Mouse (Mus musculus) embryonic stem cell, embryonic (primary cell): ENCODE data around the gene Phf2.
"Not testable (repeated sequence)": the region's sequence is repeated elsewhere in the genome, so short reads cannot be mapped to it uniquely, and the experiment has no call there.

ENCODE experiments used
- CTCF ChIA-PET, 4 experiments: fragments of 300-600 bp in 2 of 4; fragments of 350-600 bp in 2 of 4; sonication (Branson Sonifier 250); formaldehyde crosslinking; loops; one replicate each; lab custom pipeline; 2022; ENCODE audit warnings: inconsistent platforms in 2 of 4; lab: Charles Lee
- POLR2A ChIA-PET, 4 experiments: fragments of 300-600 bp in 2 of 4; fragments of 350-600 bp in 2 of 4; sonication (Branson Sonifier 250); formaldehyde crosslinking; loops; one replicate each; lab custom pipeline; 2022; ENCODE audit warnings: antibody characterized with exemption in 4 of 4, inconsistent platforms in 1 of 4; lab: Charles Lee

Gene Phf2

DNA sequence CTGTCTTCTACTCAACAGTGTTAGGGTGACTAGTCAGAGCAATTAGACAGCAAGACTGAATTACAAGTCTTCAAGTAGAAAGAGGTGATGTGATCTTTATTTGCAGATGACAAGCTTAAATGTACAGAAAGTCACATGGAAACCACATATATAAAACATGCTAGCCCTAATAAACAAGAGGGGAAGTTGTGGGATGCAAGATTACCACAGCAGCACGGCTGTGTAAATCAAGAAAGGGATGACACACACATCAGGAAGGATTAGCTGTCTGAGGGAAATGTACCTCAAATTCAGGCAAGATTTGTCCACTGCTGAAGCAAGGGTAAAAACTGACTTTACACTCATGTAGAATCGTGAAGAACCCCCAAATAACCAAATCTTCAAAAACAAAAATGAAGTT lies 32.6 kb downstream of the Phf2 start:
- CTCF ChIA-PET: no interaction called here

DNA sequence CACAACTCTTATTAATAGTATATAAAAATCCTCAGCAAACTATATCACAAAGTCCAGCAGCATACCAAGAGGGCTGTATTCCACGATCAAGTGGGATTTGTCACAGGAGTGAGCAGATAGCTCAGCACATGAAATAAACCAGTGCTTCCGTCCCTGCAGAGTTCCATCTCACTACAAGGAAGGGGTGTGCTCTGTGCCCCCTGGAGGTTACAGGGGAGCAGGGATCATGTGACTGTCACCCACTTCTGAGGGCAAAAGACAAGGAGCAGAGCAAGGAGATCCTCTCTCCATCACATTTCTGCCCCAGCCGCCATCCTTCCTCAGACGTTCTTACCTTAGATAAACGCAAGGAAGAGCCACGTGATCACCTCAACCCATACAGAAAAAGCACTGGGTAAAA lies 33.4 kb downstream of the Phf2 start:
- ChIA-PET POLR2A (interaction anchor here in 1 of 4 experiments (1.0 to 1.1 kb wide), 2 partner anchors 11 to 18 kb away, joined by 3 read pairs; no protein-coding TSS in a partner anchor), CTCF (interaction anchor here in 3 of 4 experiments (0.7 kb wide), 3 partner anchors 11 to 609 kb away, joined by 3 to 12 read pairs (median 8); no protein-coding TSS in a partner anchor)

More for the DNA sequence above, 32.6 kb downstream of the Phf2 start:
- POLR2A ChIA-PET: interaction anchor here in 1 of 4 experiments (0.7 to 1.1 kb wide), 3 partner anchors 10 to 300 kb away, joined by 3 read pairs; no protein-coding TSS in a partner anchor

DNA sequence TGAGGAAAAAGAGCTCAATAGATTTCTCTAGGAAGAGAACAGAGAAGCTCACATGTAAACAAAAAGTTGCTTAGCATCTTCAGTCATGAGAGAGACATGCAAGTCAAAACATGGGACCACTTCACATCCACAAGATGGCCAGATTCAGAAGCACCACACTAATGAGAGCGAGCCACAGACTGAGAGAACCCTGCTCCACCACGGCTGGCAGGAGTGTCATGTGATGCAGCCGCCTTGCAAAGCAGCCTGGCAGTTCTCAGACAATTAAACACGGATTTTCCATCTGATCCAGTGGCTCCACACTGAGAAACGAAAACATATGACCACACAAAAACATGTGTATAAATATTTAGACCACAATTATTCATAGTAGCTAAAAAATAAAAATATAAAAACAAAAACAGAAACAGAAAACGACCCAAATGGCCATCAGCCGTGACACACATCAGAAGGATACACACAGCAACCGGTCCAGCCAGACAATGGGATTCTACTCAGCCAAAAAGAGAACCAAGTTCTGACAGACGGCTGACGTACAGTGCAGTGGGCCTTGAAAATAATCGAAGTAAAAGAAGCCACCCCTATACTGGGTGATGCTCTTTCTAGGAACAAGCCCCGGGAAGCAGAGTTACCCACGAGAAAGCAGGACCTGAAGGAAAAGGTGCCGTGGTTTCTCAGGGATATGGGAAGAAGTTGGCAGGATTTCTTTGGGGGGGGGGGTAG lies 40.2 kb downstream of the Phf2 start:
- CTCF ChIA-PET: no interaction called here
- POLR2A ChIA-PET: interaction anchor here in 2 of 4 experiments (0.6 to 0.7 kb wide), 2 partner anchors 10 to 183 kb away, joined by 3 read pairs; no protein-coding TSS in a partner anchor

DNA sequence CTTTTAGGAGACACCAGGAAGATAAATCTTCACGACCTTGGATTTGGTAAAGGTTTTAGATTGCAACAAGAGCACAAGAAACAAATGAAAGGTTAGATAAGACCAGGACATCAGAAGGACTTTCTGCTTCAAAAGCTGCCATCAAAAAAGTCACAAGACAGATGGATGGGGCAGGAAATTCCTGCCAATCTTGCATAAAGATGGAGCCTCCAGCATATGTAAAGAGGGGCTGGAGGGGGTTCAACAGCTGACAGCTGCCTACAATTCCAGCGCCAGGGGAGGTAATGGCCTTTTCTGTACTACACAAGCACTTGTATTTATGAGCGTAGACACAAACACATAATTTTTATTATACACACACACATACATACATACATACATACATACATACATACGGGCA lies 41.1 kb downstream of the Phf2 start:
- ChIA-PET CTCF (no interaction called here), POLR2A (interaction anchor here in 1 of 4 experiments (0.9 kb wide), 1 partner anchor 39 kb away, joined by 3 read pairs; no protein-coding TSS in a partner anchor)

DNA sequence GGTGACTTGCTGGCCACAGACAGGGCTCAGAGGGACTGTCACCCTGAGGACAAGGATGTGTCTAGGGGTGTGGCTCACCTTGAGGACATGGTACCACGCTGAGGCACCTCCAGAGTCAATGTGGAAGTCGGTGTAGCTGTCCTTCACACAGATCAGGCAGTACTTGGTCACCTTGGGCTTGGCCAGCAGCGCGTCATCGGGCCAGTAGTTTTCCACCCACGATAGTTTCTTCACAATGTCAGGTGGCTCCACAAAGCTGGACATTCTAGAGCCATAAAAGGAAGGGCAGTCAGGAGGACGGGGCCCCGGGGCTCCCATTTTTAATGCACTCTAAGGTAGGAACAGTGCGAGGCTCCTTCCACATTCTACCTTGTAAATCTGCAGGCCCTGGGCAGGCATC lies 48.0 kb downstream of the Phf2 start:
- ChIA-PET CTCF (no interaction called here), POLR2A (no interaction called here)

DNA sequence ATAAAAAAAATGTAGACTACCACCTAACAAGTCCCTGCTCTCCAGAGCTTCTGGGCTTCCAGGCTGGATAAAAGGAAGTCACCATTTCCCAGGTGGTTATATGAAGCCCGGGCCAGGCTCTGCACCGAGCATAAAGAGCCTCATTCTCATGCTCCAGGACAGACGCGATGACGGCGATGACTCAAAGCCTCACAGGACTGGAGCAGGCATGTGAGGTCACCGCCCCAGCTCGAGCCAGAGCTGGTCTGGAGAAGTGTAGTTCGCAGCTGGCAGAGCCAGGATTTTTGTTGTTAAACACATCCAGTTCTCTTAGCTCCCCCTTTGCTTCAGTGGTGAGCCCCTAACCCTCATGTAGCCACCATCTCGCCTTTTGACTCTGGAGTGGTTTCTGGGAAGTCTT lies 48.6 kb downstream of the Phf2 start:
- CTCF ChIA-PET: interaction anchor here in 1 of 4 experiments (1.0 kb wide), 1 partner anchor 22 kb away, joined by 4 read pairs; no protein-coding TSS in a partner anchor
- POLR2A ChIA-PET: no interaction called here

DNA sequence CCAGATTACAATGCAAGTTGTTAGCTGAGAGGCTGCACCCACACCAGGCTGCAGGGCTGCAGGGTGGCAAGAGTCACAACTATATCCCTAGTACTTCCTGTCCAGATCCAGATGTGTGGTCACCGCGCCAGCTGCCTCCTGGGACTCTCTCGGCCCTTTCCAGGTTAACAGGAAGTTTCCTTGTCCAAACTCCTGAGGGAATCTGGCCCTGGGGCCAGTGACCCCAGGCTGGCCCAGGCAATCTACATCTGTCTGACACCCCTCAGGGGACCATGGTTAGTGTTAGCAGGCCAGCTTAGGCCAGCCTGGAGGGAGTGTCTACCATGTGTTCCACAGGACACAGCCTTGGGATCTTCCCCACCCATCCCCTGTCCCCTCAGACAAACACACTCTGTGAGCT lies 51.8 kb downstream of the Phf2 start:
- CTCF ChIA-PET: interaction anchor here (0.6 to 1.4 kb wide), 4 partner anchors 12 to 43 kb away, joined by 3 to 4 read pairs (median 4); no protein-coding TSS in a partner anchor
- POLR2A ChIA-PET: interaction anchor here in 1 of 4 experiments (1.2 kb wide), 1 partner anchor 17 kb away, joined by 3 read pairs; no protein-coding TSS in a partner anchor

DNA sequence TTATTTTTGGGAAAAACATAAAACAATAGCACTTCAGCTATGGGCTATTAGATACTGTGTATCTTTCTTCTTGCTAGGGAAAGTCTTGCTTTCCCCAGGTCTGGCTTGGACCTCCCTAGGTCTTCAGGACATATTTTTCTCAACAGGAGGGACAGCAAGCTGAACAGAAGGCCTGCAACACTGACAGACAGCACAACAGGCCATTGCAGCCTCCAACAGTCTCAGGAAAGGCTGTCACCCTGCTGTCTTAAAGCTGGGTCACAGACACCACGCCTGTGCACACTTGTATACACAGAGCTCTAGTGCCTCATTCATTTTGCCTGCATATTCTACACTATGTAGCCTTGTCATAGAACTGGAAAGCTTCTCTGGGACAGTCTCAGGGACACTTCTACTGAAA lies 56.5 kb downstream of the Phf2 start:
- ChIA-PET CTCF (interaction anchor here in 1 of 4 experiments (1.1 kb wide), 1 partner anchor 14 kb away, joined by 4 read pairs; no protein-coding TSS in a partner anchor), POLR2A (interaction anchor here in 2 of 4 experiments (0.5 to 0.7 kb wide), 2 partner anchors 22 to 43 kb away, joined by 3 to 7 read pairs; no protein-coding TSS in a partner anchor)

DNA sequence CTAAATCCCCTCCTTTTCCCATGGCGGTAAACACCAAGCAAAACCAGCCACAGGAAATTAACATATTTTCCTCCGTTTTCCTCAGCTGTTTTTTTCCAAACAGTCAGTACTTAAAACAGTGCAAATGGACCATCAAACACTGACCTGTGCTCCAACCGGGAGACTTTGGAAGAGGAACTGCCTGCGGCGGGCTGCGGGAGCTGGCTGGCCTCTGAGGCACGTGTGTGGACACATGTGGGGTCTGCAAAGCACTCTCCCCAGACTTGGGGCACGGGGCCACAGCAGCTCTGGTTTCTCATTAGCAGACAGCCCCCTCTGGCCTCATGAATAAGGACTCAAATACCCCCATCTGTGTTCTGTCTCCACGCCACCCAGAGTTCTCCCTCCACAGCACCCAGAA lies 59.9 kb downstream of the Phf2 start:
- ChIA-PET POLR2A (interaction anchor here in 2 of 4 experiments (1.0 to 2.1 kb wide), 3 partner anchors 9 to 371 kb away, joined by 3 to 6 read pairs (median 3); no protein-coding TSS in a partner anchor), CTCF (interaction anchor here in 3 of 4 experiments (0.5 to 1.9 kb wide), 7 partner anchors 10 to 179 kb away, joined by 4 to 8 read pairs (median 5); no protein-coding TSS in a partner anchor)

DNA sequence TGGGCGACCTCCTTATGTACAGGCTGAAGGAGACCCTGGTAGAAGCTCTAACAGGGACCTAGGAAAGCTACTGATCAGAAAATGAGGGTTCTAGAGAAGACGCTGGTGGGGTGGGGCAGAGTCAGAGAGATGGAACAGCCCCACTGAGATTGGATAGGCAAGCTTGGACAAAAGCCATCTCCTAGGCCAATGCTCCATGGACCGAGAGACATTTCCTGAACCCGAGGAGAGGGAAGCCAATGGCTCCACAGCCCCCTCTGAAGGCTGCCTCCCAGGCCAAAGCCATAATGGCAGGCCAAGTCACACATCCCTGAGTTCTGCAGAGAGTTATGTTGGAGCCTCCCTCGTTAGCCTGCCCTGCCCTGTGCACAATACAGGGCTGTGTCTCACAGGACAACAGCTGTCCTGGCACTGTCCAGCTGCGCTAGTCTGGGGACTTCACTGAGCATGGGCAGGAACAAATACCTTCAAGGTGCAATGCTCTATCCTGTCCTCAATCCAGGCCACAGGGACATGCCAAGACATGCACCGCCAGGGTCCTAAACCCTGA lies 60.6 kb downstream of the Phf2 start:
- POLR2A ChIA-PET: interaction anchor here in 2 of 4 experiments (1.2 to 2.1 kb wide), 2 partner anchors 9 to 371 kb away, joined by 3 to 6 read pairs; no protein-coding TSS in a partner anchor

DNA sequence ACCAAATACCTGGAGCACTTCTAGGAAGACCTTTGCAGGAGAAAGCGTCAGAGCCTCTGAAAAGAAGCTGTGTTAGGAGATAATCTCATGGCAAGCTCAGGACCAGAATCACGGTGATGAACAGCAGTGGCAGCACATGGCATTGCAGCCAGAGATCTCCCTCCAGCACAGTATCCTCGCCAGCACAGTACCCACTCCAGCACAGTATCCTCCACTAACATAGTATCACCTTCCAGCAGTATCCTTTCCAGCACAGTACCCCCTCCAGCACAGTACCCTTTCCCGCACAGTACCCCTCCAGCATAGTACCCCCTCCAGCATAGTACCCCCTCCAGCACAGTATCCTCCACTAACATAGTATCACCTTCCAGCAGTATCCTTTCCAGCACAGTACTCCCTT lies 61.3 kb downstream of the Phf2 start:
- CTCF ChIA-PET: interaction anchor here in 2 of 4 experiments (1.1 to 1.7 kb wide), 4 partner anchors 9 to 156 kb away, joined by 3 to 7 read pairs (median 4); no protein-coding TSS in a partner anchor
- POLR2A ChIA-PET: not testable (repeated sequence)

More for the DNA sequence above, 60.6 kb downstream of the Phf2 start:
- CTCF ChIA-PET: interaction anchor here in 3 of 4 experiments (0.5 to 1.9 kb wide), 8 partner anchors 9 to 162 kb away, joined by 3 to 8 read pairs (median 4); no protein-coding TSS in a partner anchor

DNA sequence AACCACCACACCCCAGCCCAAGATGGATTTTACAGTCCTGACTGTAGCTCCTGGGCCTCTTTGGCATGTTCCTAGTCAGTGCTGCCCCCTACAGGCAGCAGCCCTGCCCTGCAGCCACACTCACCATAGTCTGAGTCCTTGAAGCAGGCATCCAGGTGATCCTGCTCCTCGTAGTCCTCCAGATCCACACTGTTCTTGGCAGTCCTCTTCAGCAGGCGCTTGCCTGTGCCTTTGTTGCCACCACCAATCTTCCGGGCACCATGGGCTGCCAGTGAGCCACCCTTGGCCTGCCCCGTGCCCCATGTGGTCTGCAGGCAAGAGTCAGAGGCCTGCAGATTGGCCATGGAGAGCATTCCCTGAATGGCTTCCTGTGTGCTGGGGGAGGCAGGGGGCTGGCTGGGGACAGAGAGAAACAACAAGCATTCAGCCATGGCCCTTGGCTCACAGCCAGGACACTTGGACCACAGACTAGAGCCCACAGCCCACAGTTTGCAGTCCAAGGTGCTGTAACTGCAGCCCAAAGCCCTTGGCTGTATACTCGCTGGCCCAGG lies 63.4 kb downstream of the Phf2 start:
- POLR2A ChIA-PET: interaction anchor here in 2 of 4 experiments (0.6 to 0.9 kb wide), 2 partner anchors 153 to 348 kb away, joined by 3 read pairs; no protein-coding TSS in a partner anchor
- CTCF ChIA-PET: interaction anchor here (0.5 to 4.1 kb wide), 45 partner anchors 8 to 398 kb away, joined by 3 to 28 read pairs (median 4); no protein-coding TSS in a partner anchor

DNA sequence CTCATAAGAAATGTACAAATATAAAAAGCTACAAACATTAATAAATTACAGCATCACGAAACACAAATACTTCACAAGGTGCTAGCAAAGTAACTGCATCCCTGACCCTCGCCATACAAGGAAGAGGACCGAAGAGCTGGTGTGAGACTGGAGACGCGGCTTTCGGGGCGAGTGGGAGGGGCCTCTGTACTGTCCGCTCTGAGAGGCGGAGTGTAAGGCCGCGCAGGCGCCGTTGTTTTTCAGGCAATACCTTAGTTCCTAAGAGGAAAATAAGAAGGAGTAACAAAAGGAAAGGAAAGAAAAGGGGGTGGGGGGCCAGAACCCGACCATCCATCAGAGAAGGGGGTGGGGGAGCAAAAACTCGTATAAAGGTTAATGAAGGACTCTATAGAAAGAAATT lies 68.7 kb downstream of the Phf2 start:
- POLR2A ChIA-PET: interaction anchor here in 2 of 4 experiments (0.6 to 1.4 kb wide), 6 partner anchors 8 to 218 kb away, joined by 3 read pairs; no protein-coding TSS in a partner anchor
- CTCF ChIA-PET: interaction anchor here in 3 of 4 experiments (0.7 to 4.2 kb wide), 9 partner anchors 16 to 295 kb away, joined by 3 to 52 read pairs (median 4); no protein-coding TSS in a partner anchor

DNA sequence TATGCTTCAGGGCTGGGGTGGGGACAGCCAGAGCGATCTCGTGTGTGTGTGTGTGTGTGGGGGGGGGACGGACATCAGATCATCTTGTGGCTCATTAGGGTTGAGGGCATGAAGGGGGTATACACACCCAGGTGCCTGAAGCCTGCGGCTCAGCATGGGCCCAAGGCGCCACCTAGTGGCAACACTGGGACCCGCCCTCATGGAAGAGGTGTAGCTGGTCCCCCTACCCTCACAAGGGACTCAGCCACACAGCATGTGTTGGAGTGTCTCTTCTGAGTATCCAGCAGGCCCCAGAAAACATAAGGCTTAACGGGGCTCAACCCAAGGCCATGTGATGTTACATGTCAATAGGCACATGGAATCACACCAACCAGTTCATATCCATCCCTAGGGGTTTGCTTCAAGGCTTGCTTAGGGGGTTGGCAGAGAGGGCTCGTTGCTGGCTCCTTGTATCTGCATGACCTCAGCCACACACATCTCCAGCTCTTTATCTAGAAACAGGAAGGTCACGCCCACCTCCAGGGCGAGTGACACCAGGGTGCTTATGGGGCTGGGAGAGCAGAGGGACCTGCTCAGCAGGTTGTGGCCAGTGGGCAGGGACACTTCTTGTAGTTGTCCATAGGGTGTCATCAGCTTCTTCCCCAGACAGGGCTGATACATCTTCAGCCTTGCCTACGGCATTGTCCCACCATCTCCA lies 69.9 kb downstream of the Phf2 start:
- ChIA-PET POLR2A (interaction anchor here in 3 of 4 experiments (0.5 to 1.9 kb wide), 11 partner anchors 10 to 1614 kb away, joined by 3 to 7 read pairs (median 3); partner anchors contain the start of gene Ptpdc1 (in 1 of the 3)), CTCF (interaction anchor here (0.6 to 4.2 kb wide), 73 partner anchors 8 to 899 kb away, joined by 3 to 52 read pairs (median 4); partner anchors contain the start of gene Barx1 (in 1 of the 4))

DNA sequence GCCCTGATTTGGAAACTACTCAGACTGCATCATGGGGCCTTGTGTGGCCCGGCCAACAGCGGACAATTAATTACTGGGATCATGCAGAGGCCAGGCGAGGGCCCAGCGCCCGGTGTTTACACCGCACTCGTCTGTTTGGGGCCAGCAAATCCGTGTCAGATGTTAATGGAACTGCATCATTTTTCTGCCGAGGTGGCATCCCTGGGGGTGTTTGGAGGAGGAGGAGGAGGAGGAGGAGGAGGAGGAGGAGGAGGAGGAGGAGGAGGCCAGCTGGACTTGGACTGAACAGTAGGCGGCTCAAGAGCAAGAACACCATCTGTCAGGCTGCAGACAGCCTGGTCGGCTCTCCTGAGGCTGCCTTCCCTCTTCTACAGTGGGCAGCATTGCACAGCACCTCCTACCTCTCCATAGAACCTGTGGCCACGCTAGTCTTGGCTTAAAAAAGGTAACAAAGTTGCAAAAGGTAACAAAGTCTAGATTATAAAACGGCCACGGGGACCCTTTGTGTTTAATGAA lies 72.6 kb downstream of the Phf2 start:
- ChIA-PET CTCF (interaction anchor here in 2 of 4 experiments (1.0 to 1.3 kb wide), 2 partner anchors 9 to 65 kb away, joined by 4 to 6 read pairs; no protein-coding TSS in a partner anchor), POLR2A (no interaction called here)

DNA sequence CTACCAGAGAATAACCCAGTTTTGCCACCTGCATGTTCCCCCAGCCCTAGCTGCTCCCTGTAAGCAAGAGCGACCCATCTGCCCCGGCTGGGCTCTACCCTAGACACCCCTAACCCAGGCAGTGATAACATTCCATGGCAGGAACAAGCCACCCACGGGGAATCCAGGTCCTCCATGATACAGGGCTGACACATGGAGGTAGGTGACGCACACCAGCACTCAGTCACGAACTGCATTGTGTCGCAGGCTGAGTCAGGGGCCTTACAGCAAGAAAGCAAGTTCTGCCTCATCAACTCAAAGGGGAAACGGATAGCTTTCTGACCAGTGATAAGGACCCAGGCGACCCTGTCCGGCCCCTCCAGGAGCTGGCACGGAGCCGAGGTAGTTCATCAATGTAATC lies 74.0 kb downstream of the Phf2 start:
- ChIA-PET POLR2A (interaction anchor here in 1 of 4 experiments (0.6 kb wide), 1 partner anchor 110 kb away, joined by 3 read pairs; no protein-coding TSS in a partner anchor), CTCF (interaction anchor here in 3 of 4 experiments (0.5 to 1.5 kb wide), 5 partner anchors 10 to 150 kb away, joined by 3 to 7 read pairs (median 3); no protein-coding TSS in a partner anchor)

DNA sequence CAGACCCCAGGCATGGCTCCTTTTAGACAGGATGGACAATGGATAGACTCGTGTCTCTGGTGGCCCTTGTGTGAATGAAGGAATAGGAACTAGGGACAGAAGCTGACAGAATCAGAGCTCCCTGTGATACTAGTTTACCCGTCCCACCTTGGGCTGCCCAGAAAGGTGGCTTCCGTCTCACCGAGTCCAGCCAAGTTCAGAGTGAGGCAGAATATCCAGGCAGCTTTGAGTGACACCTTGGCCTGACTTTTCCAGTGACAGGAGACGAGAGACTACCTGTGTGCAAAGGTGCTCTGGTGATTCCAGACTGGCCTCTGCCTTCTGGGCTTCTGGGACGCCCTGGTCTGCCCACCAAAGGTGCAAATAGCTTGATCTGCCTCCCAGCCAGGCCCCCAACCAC lies 75.2 kb downstream of the Phf2 start:
- POLR2A ChIA-PET: no interaction called here
- CTCF ChIA-PET: interaction anchor here (0.6 to 1.2 kb wide), 4 partner anchors 12 to 156 kb away, joined by 3 to 5 read pairs (median 3); no protein-coding TSS in a partner anchor
